Mouse (Mus musculus) liver, adult 2 months (tissue): ENCODE results near the gene Nol3. TPM values are rescaled to one million over a fixed set of nuclear protein-coding genes. Genes with fewer than 3 reads are reported as not detected.

ENCODE experiments used
- DNase-seq: peaks from one replicate; pipeline ENCODE4 v3.0.0-alpha.2; 2011; ENCODE audit warnings: low read depth, low spot score; ENCODE audit errors: extremely low read depth
- H3K27ac ChIP-seq: fragments of 200-500 bp; replicated peaks from 2 replicates; pipeline ENCODE4 v1.5.1; 2012; ENCODE audit warnings: low read depth, mild to moderate bottlenecking, control low read depth, inconsistent platforms, low read length; ENCODE audit not compliant: insufficient read depth
- H3K27me3 ChIP-seq: fragments of 200-500 bp; 2 replicates; pipeline ENCODE4 v1.6.1; 2012; ENCODE audit warnings: mild to moderate bottlenecking, moderate library complexity, low read length, inconsistent platforms; ENCODE audit not compliant: control insufficient read depth, insufficient read depth
- H3K36me3 ChIP-seq: fragments of 200-500 bp; 2 replicates; pipeline ENCODE4 v1.6.1; 2012; ENCODE audit warnings: low read length, inconsistent platforms; ENCODE audit not compliant: control insufficient read depth, insufficient read depth
- H3K4me1 ChIP-seq: fragments of 200-500 bp; 2 replicates; pipeline ENCODE4 v1.6.1; 2011; ENCODE audit warnings: low read length; ENCODE audit not compliant: control insufficient read depth, insufficient read depth
- H3K4me3 ChIP-seq: fragments of 200-500 bp; 2 replicates; pipeline ENCODE4 v1.5.1; 2011; ENCODE audit warnings: low read depth, mild to moderate bottlenecking, control low read depth, low read length, moderate library complexity; ENCODE audit not compliant: insufficient read depth
- H3K79me2 ChIP-seq: fragments of 200-500 bp; 2 replicates; pipeline ENCODE4 v1.6.1; 2012; ENCODE audit warnings: inconsistent platforms, mild to moderate bottlenecking, low read length, moderate library complexity; ENCODE audit not compliant: control insufficient read depth, insufficient read depth
- H3K9ac ChIP-seq: fragments of 200-500 bp; 2 replicates; pipeline ENCODE4 v1.6.1; 2012; ENCODE audit warnings: low read depth, mild to moderate bottlenecking, control low read depth, inconsistent platforms, low read length
- CTCF ChIP-seq: fragments of 200-500 bp; IDR thresholded peaks from 2 replicates; pipeline ENCODE4 v1.5.1; 2011; ENCODE audit warnings: low read depth, low read length, control low read depth
- POLR2A ChIP-seq: fragments of 200-500 bp; IDR thresholded peaks from 2 replicates; pipeline ENCODE4 v1.6.1; 2011; ENCODE audit warnings: low read length, control low read depth; ENCODE audit not compliant: insufficient read depth; ENCODE audit errors: extremely low read depth
- whole genome bisulfite sequencing: fragments of 180-500 bp; shearing (Covaris S2); methylation state at CpG from one replicate; pipeline ENCODE4 v1.1.7; 2018; 5-methylcytosine and 5-hydroxymethylcytosine counted together
- polyA plus RNA-seq: library from polyadenylated mRNA; depleted of rRNA; stranded (reverse); fragments of >200 nt; gene quantifications from 2 replicates; pipeline ENCODE4 v1.2.3, GENCODE M21; 2012
- total RNA-seq: library from RNA; depleted of rRNA; stranded (reverse); fragments of >200 nt; gene quantifications from 2 replicates; pipeline ENCODE4 v1.2.3, GENCODE M21; 2014

The Nol3 gene
- total and polyA plus RNA-seq, 2 experiments = 0.37 to 0.43 TPM

GRCm38 (mm10) chr8:105266775-105267174 is 9.2 kb upstream of the Nol3 start:
- Histone ChIP-seq H3K79me2 (peaks cover 14% of the 10 kb centered on the region), H3K27me3 (no peaks in the 10 kb centered on the region), H3K4me1 (peaks cover 20% of the 10 kb centered on the region), H3K36me3 (no peaks in the 10 kb centered on the region), H3K4me3 (no peak overlapping the region), H3K27ac (no peak overlapping the region), H3K9ac (no peak overlapping the region)
- TF ChIP-seq POLR2A = no peak
- no peak for TF ChIP-seq CTCF
- no peak for DNase-seq
- WGBS = 88% methylated on average over 13 of the region's 13 CpGs

DNA sequence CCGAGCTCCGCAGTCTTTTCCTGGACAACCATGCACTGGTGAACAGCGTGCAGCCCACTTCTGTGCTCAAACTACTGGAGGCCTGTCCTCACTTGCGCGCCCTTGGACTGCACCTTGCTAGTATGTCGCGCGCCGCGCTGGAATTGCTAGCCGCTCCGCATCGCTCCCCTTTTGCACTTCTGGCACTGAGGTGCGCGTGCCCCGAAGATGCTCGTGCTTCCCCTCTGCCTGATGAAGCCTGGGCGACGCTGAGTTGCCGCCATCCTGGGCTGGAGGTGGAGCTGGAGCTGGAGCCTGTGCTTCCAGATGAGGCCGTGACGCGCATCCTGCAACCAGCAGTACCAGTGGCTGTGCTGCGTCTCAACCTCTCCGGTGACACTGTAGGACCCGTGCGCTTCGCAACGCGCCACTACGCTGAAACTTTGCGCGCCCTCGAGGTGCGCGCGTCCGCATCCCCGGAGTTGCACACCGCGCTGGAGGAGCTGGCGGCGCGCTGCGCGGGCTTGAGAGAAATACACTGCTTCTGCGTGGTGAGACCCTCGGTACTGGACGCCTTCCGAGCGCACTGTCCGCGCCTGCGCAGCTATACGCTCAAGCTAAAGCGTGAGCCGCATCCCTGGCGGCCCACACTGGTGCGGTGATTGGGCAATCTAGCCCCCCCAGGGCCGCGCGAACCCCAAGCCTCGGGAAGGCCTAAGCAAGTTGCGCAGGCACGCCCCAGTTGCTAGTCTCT is 7.4 kb upstream of the Nol3 start:
- no peaks in the 10 kb centered on the region for H3K36me3 ChIP-seq
- peak overlapping the region; percentile 87 for H3K9ac ChIP-seq
- TF ChIP-seq POLR2A = no peak
- no peak for TF ChIP-seq CTCF
- H3K4me3 ChIP-seq = peak overlapping the region; percentile 78
- H3K4me1 ChIP-seq = peaks cover 20% of the 10 kb centered on the region
- peaks cover 13% of the 10 kb centered on the region for H3K79me2 ChIP-seq
- DNase-seq = no peak
- WGBS = 27% methylated on average over 65 of the region's 65 CpGs
- peak overlapping the region; percentile 86 for H3K27ac ChIP-seq
- no peaks in the 10 kb centered on the region for H3K27me3 ChIP-seq

DNA sequence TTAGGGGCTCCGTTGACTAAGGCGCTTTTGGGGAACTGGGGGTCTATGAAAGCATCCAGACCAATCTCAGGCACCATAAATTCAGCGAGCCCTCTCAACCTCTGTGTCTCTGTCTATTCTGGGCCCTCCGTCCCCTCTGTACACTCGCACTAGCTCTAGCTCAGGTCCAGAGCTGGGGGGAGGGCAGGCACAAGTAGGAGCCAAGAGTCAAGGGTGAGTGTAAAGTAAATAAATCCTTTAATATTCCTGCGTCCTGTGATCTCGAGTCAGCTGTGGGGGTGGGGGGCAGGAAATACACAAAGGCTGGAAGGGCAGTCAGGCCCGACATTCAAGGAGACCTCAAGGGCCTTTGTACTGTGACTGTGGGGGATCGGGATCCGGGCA is 6.9 kb upstream of the Nol3 start:
- 10% methylated on average over 10 of the region's 10 CpGs for WGBS
- Histone ChIP-seq H3K27ac (peak overlapping the region; percentile 86), H3K9ac (peak overlapping the region; percentile 92), H3K79me2 (peaks cover 11% of the 10 kb centered on the region), H3K4me3 (peak overlapping the region; percentile 78), H3K36me3 (no peaks in the 10 kb centered on the region), H3K4me1 (peaks cover 18% of the 10 kb centered on the region), H3K27me3 (no peaks in the 10 kb centered on the region)
- TF ChIP-seq POLR2A = no peak
- no peak for TF ChIP-seq CTCF
- peak; percentile 90 for DNase-seq

DNA sequence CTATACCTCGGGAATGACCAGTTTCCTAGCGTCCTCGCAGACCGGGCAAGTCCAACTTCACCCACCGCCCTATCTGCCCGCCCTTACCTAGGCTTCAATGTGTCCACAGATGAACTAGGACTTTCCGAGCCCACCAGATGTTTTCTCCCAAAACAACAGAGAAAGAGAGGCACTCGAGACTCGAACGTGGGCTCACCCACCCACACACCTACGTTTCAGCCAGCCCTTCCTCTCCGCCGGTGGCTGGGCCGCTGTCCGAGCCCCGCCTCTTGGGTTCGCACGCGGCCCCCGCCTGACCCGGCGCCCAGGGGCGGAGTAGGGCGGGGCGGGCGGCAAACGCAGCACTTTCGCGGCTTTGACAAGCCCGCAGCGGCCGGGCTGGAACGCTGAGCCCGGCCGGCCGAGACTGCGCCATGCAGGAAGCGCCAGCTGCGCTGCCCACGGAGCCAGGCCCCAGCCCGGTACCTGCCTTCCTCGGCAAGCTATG is 6.4 kb upstream of the Nol3 start, which contains the start of gene Hsf4:
Gene Hsf4 (plus strand): TSS at position 341 of the 487 bp plus-strand sequence.
- TF ChIP-seq POLR2A (peak; percentile 75), CTCF (no peak)
- peak; percentile 62 for DNase-seq
- no peaks in the 10 kb centered on the region for H3K27me3 ChIP-seq
- peak within 1 kb of the TSS; percentile 78 for H3K4me3 ChIP-seq
- WGBS = 1% methylated on average over 42 of the region's 42 CpGs
- peaks cover 7% of the 10 kb centered on the region for H3K79me2 ChIP-seq
- peak within 1 kb of the TSS; percentile 92 for H3K9ac ChIP-seq
- H3K4me1 ChIP-seq = peaks cover 18% of the 10 kb centered on the region
- no peaks in the 10 kb centered on the region for H3K36me3 ChIP-seq
- peak within 1 kb of the TSS; percentile 86 for H3K27ac ChIP-seq

- Histone ChIP-seq H3K79me2 (peaks cover 7% of the 10 kb centered on the region), H3K36me3 (no peaks in the 10 kb centered on the region), H3K27ac (peak overlapping the region; percentile 71), H3K4me1 (peaks cover 15% of the 10 kb centered on the region), H3K27me3 (no peaks in the 10 kb centered on the region), H3K4me3 (peak overlapping the region; percentile 78), H3K9ac (peak overlapping the region; percentile 92)
- TF ChIP-seq CTCF (no peak), POLR2A (no peak)
- WGBS = 40% methylated on average over 39 of the region's 39 CpGs
- no peak for DNase-seq
Measured at GRCm38 (mm10) chr8:105270101-105270915, 5.6 kb upstream of the Nol3 start.

DNA sequence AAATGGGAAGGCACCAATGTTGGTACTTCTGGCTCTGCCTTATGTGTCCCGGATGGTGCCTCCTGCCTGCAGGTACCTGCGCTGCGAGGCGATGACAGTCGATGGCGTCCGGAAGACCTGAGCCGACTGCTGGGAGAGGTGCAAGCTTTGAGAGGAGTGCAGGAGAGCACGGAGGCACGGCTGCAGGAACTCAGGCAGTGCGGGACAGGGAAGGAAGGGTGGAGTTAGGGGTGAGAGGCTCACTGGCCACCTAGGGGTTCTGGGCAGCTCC is 5.1 kb upstream of the Nol3 start:
- H3K79me2 ChIP-seq = peaks cover 7% of the 10 kb centered on the region
- no peaks in the 10 kb centered on the region for H3K27me3 ChIP-seq
- DNase-seq = no peak
- H3K4me1 ChIP-seq = peaks cover 13% of the 10 kb centered on the region
- H3K9ac ChIP-seq = no peak overlapping the region
- no peak overlapping the region for H3K27ac ChIP-seq
- no peak for TF ChIP-seq POLR2A
- no peak for TF ChIP-seq CTCF
- H3K36me3 ChIP-seq = no peaks in the 10 kb centered on the region
- WGBS = 49% methylated on average over 11 of the region's 11 CpGs
- no peak overlapping the region for H3K4me3 ChIP-seq
